Comparison of ENCODE assay signal across 21 mouse cellular contexts in the genomic region with DNA sequence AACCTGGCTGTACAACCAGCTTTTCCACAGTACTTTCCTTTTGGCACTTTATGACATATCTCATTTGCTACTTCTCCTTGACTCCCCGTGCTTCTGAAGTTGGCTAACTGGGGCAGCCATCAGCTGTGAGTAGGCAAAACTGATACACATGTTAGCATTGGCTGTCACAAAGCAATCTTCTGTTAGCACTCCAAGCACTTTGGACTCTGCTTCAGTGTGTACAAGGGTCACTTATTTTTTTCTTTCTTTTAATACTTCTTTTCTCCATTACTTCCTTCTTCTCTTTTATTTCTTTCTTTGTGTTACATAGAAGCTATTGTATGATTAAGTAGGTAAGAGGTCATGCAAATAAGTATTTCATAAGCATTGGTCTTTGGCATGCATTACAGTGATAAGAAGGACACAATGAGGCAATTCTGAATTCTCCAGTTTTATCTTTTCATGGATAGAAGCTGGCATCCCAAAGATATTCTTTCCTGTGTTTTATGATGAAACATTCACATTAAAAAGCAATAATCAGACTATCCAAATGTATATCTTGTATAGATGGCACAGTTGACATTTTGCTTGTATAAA. TPM values are rescaled to one million over a fixed set of nuclear protein-coding genes. Genes with fewer than 3 reads are reported as not detected.
DNase-seq lines count a peak whose midpoint lies in the region; ATAC-seq and TF ChIP-seq lines count a peak whose summit lies in the region.
"Had no signal": no experiment of that assay in that cellular context is flagged by ENCODE, and none has a peak within 500 bp of the region (broad histone marks: within the 10 kb centered on the region; RNA-seq: fewer than 3 reads in every experiment).

No protein-coding gene starts in this region.

- DNase-seq in kidney, adult 9 months = peak; percentile 70
- DNase-seq in adipocyte (ENCODE audit: low spot score) = peak; percentile 44
- DNase-seq in left cerebral cortex, adult 2 months (ENCODE audit: extremely low spot score in 1 of 2, low spot score in 2 of 2) = no peak
- DNase-seq in yolk sac, embryonic 10.5 days (ENCODE audit: low spot score) = no peak
- DNase-seq: adrenal gland, postnatal 36 days; cerebellum, adult 11 months; cerebellum, postnatal 14 days; kidney, postnatal 4 days; lung, postnatal 4 days; midbrain, embryonic 14.5 days; right cerebral cortex, postnatal 14 days; thymus, postnatal 36 days had no signal

- H3K36me3 ChIP-seq in kidney, embryonic 16.5 days (ENCODE audit: insufficient read depth, low read length) = no peaks in the 10 kb centered on the region
- H3K36me3 ChIP-seq in stomach, embryonic 14.5 days (ENCODE audit: control insufficient read depth, insufficient read depth, low read length) = no peaks in the 10 kb centered on the region
- H3K36me3 ChIP-seq: embryonic facial prominence, embryonic 12.5 days; heart, embryonic 10.5 days; limb, embryonic 13.5 days; neural tube, embryonic 12.5 days had no signal

- H3K9me3 ChIP-seq in kidney, embryonic 16.5 days (ENCODE audit: low read length) = no peaks in the 10 kb centered on the region
- no peaks in the 10 kb centered on the region for H3K9me3 ChIP-seq in stomach, embryonic 14.5 days (ENCODE audit: control insufficient read depth, low read depth, low read length)
- H3K9me3 ChIP-seq: embryonic facial prominence, embryonic 12.5 days; heart, embryonic 10.5 days; limb, embryonic 13.5 days; neural tube, embryonic 12.5 days had no signal

- no peak for TF ChIP-seq CTCF in left cerebral cortex, adult 2 months (IDR thresholded peaks at IDR 0.05)

- no peak overlapping the region for H3K9ac ChIP-seq in kidney, embryonic 16.5 days (replicated peaks; ENCODE audit: low read length)
- H3K9ac ChIP-seq in stomach, embryonic 14.5 days (replicated peaks; ENCODE audit: low read depth, low read length) = no peak overlapping the region
- H3K9ac ChIP-seq: embryonic facial prominence, embryonic 12.5 days; limb, embryonic 13.5 days; neural tube, embryonic 12.5 days had no signal

- H3K27me3 ChIP-seq in kidney, embryonic 16.5 days (ENCODE audit: insufficient read depth, low read length) = no peaks in the 10 kb centered on the region
- no peaks in the 10 kb centered on the region for H3K27me3 ChIP-seq in stomach, embryonic 14.5 days (ENCODE audit: control insufficient read depth, insufficient read depth, low read length)
- H3K27me3 ChIP-seq: embryonic facial prominence, embryonic 12.5 days; limb, embryonic 13.5 days; neural tube, embryonic 12.5 days had no signal

- WGBS in kidney, embryonic 16.5 days = 89% methylated on average over 1 of the region's 1 CpGs
- WGBS in stomach, embryonic 14.5 days = 65% methylated on average over 1 of the region's 1 CpGs

- intact Hi-C loops in left cerebral cortex, adult 2 months (cut with DNase I) = no loop called here

- H3K27ac ChIP-seq in kidney, embryonic 16.5 days (ENCODE audit: low read length) = no peak overlapping the region
- peak overlapping the region; percentile 56 for H3K27ac ChIP-seq in brown adipose tissue, adult 24 weeks (replicated peaks; ENCODE audit: low read depth, low read length)
- no peak overlapping the region for H3K27ac ChIP-seq in stomach, embryonic 14.5 days (ENCODE audit: low read length)
- H3K27ac ChIP-seq in left cerebral cortex, adult 2 months = no peak overlapping the region
- H3K27ac ChIP-seq: embryonic facial prominence, embryonic 12.5 days; heart, embryonic 10.5 days; limb, embryonic 13.5 days; neural tube, embryonic 12.5 days had no signal

- ATAC-seq in kidney, embryonic 16.5 days (ENCODE audit: low FRiP score, low TSS enrichment) = no peak
- ATAC-seq in stomach, embryonic 14.5 days (ENCODE audit: insufficient number of reproducible peaks, insufficient read depth, low FRiP score, low read depth) = peak; percentile 76; the same call in 1 of the 2 replicates
- ATAC-seq: forebrain, embryonic 14.5 days; hindbrain, embryonic 16.5 days had no signal

- no peaks in the 10 kb centered on the region for H3K4me1 ChIP-seq in kidney, embryonic 16.5 days (ENCODE audit: insufficient read depth, low read length)
- no peaks in the 10 kb centered on the region for H3K4me1 ChIP-seq in brown adipose tissue, adult 24 weeks (ENCODE audit: control insufficient read depth, insufficient read depth, insufficient read length, low read length)
- H3K4me1 ChIP-seq in stomach, embryonic 14.5 days (ENCODE audit: control insufficient read depth, insufficient read depth, low read length) = no peaks in the 10 kb centered on the region
- H3K4me1 ChIP-seq: embryonic facial prominence, embryonic 12.5 days; heart, embryonic 10.5 days; limb, embryonic 13.5 days; neural tube, embryonic 12.5 days had no signal

- H3K4me3 ChIP-seq in kidney, embryonic 16.5 days (ENCODE audit: low read length) = no peak overlapping the region
- H3K4me3 ChIP-seq in brown adipose tissue, adult 24 weeks (ENCODE audit: insufficient read depth, low read depth, low read length) = no peak overlapping the region
- H3K4me3 ChIP-seq in stomach, embryonic 14.5 days (ENCODE audit: low read depth, low read length) = no peak overlapping the region
- no peak overlapping the region for H3K4me3 ChIP-seq in left cerebral cortex, adult 2 months
- H3K4me3 ChIP-seq: embryonic facial prominence, embryonic 12.5 days; heart, embryonic 10.5 days; limb, embryonic 13.5 days; neural tube, embryonic 12.5 days had no signal

- no peak overlapping the region for H3K4me2 ChIP-seq in kidney, embryonic 16.5 days (replicated peaks; ENCODE audit: low read depth, low read length)
- H3K4me2 ChIP-seq in stomach, embryonic 14.5 days (replicated peaks; ENCODE audit: low read depth, low read length) = no peak overlapping the region
- H3K4me2 ChIP-seq: embryonic facial prominence, embryonic 12.5 days; limb, embryonic 13.5 days; neural tube, embryonic 12.5 days had no signal

RNA-seq across cellular contexts. Expression of gene Crot, which starts 31.2 kb away (rescaled TPM):
- 52.6 and 57.5 TPM in 2 replicates for polyA plus RNA-seq in kidney, embryonic 16.5 days (2015; fragmentation: Nextera tagmentation; extraction: Ambion mirVana)
- polyA plus RNA-seq in brown adipose tissue, adult 24 weeks (2012; ENCODE audit: insufficient read depth, insufficient read length, missing spikeins) = 42.8 and 43.9 TPM in 2 replicates
- 55.2 and 60.1 TPM in 2 replicates for polyA plus RNA-seq in stomach, embryonic 14.5 days (2014; fragmentation: Nextera tagmentation; extraction: Ambion mirVana)
- 10 to 100 TPM; 23.8 to 24.0 TPM for total RNA-seq in left cerebral cortex, adult 2 months (2021)

Comparison
In these comparisons a context has a peak if more than half of its experiments do, and no peak if none do; other contexts are left out.
1. DNase-seq: peak in kidney, adult 9 months (single experiment) and adipocyte (single experiment); none in left cerebral cortex, adult 2 months (0 of 2) and yolk sac, embryonic 10.5 days (single experiment).